Mouse (Mus musculus): ENCODE measurements at regions not wholly inside any gene's neighbourhood (a gene's known extent, or its start where the extent isn't known, plus 50 kb on each side); places are given as distances from the start of the nearest gene placed in this dataset.

GRCm38 (mm10) chr6:13523463-13524202, 84.3 kb downstream of the Tmem168 start:
- peak in 1 of 2 experiments; percentile 1 for DNase-seq (ENCODE audit: low spot score in 2 of 2)

- DNase-seq (ENCODE audit: low spot score in 2 of 2), result no peak
Observed at GRCm38 (mm10) chr6:13514126-13514525, 93.8 kb downstream of the Tmem168 start.

- no peak for DNase-seq (ENCODE audit: low spot score in 2 of 2)
Observed at GRCm38 (mm10) chr6:13476493-13477129, 131.3 kb downstream of the Tmem168 start.

- peak; percentile 5 to 39 for DNase-seq (ENCODE audit: low spot score in 2 of 2)
Observed at GRCm38 (mm10) chr6:13449160-13449787, 158.6 kb downstream of the Tmem168 start.

GRCm38 (mm10) chr6:13413768-13414167, 189.0 kb upstream of the Vwde start:
- DNase-seq (ENCODE audit: low spot score in 2 of 2), result peak in 1 of 2 experiments; percentile 34

- no peak for DNase-seq (ENCODE audit: low spot score in 2 of 2)
Observed at GRCm38 (mm10) chr6:13413092-13413491, 188.3 kb upstream of the Vwde start.

GRCm38 (mm10) chr6:13384469-13384868, 159.7 kb upstream of the Vwde start:
- no peak for DNase-seq (ENCODE audit: low spot score in 2 of 2)

- no peak for DNase-seq (ENCODE audit: low spot score in 2 of 2)
Observed at GRCm38 (mm10) chr6:13383211-13383610, 158.4 kb upstream of the Vwde start.

GRCm38 (mm10) chr6:13380819-13381218, 156.1 kb upstream of the Vwde start:
- no peak for DNase-seq (ENCODE audit: low spot score in 2 of 2)

- DNase-seq (ENCODE audit: low spot score in 2 of 2), result no peak
Observed at GRCm38 (mm10) chr6:13379727-13380126, 155.0 kb upstream of the Vwde start.

- DNase-seq (ENCODE audit: low spot score in 2 of 2), result no peak
Observed at GRCm38 (mm10) chr6:13373896-13374295, 149.1 kb upstream of the Vwde start.

GRCm38 (mm10) chr6:13369709-13370296, 145.0 kb upstream of the Vwde start:
- no peak for DNase-seq (ENCODE audit: low spot score in 2 of 2)
